Mouse (Mus musculus) retina, embryonic 14.5 days (tissue): Measurements from ENCODE around the gene Ces1a.

Source experiments
- DNase-seq: peaks from one replicate; pipeline ENCODE4 v3.0.0-alpha.2; 2015; ENCODE audit warnings: low spot score

Gene Ces1a

GRCm38 (mm10) chr8:93048092-93048491, at the start of gene Ces1a:
Gene Ces1a (minus strand): TSS chr8:93048192.
- DNase-seq: no peak

GRCm38 (mm10) chr8:93095376-93095775, 47.4 kb upstream of the Ces1a start:
- DNase-seq: peak; percentile 38

- DNase-seq: peak; percentile 27
These were observed 43.3 kb upstream of the Ces1a start for GRCm38 (mm10) chr8:93091324-93091723.

- no peak for DNase-seq
These were observed 40.7 kb upstream of the Ces1a start for GRCm38 (mm10) chr8:93088686-93089122.

- DNase-seq: no peak
These were observed 40.2 kb upstream of the Ces1a start for GRCm38 (mm10) chr8:93088193-93088592.

GRCm38 (mm10) chr8:93079887-93080286, 31.9 kb upstream of the Ces1a start, which contains the start of gene Ces1b:
Gene Ces1b (minus strand): TSS chr8:93080017.
- DNase-seq: no peak

GRCm38 (mm10) chr8:93075251-93075650, 27.3 kb upstream of the Ces1a start:
- no peak for DNase-seq

GRCm38 (mm10) chr8:93063416-93064117, 15.6 kb upstream of the Ces1a start:
- DNase-seq: no peak

- peak; percentile 79 for DNase-seq
These were observed 11.2 kb upstream of the Ces1a start for GRCm38 (mm10) chr8:93059185-93059584.

- DNase-seq: no peak
These were observed 7.2 kb upstream of the Ces1a start for GRCm38 (mm10) chr8:93055238-93055637.

- no peak for DNase-seq
These were observed 771 bp upstream of the Ces1a start for GRCm38 (mm10) chr8:93048510-93049416.

GRCm38 (mm10) chr8:93043083-93043482, 4.9 kb downstream of the Ces1a start:
- no peak for DNase-seq

- DNase-seq: no peak
These were observed 7.0 kb downstream of the Ces1a start for GRCm38 (mm10) chr8:93040776-93041567.

GRCm38 (mm10) chr8:93040256-93040655, 7.7 kb downstream of the Ces1a start:
- no peak for DNase-seq

GRCm38 (mm10) chr8:93038831-93039230, 9.2 kb downstream of the Ces1a start:
- DNase-seq: no peak

- no peak for DNase-seq
These were observed 17.3 kb downstream of the Ces1a start for GRCm38 (mm10) chr8:93030664-93031063.

- DNase-seq: no peak
These were observed 26.3 kb downstream of the Ces1a start for GRCm38 (mm10) chr8:93021738-93022137.

GRCm38 (mm10) chr8:93014300-93014699, 33.7 kb downstream of the Ces1a start:
- no peak for DNase-seq

GRCm38 (mm10) chr8:93012226-93012625, 35.8 kb downstream of the Ces1a start:
- DNase-seq: no peak

GRCm38 (mm10) chr8:93011439-93011838, 36.6 kb downstream of the Ces1a start:
- peak; percentile 83 for DNase-seq

- peak; percentile 87 for DNase-seq
These were observed 37.7 kb downstream of the Ces1a start for GRCm38 (mm10) chr8:93010286-93010685.

GRCm38 (mm10) chr8:92998600-92998999, 49.4 kb downstream of the Ces1a start:
- DNase-seq: peak; percentile 88
